Mouse (Mus musculus) ES-E14 (cell line): ENCODE measurements at regions not wholly inside any gene's neighbourhood (a gene's known extent, or its start where the extent isn't known, plus 50 kb on each side); places are given as distances from the start of the nearest gene placed in this dataset.

Experiments
- CHD2 ChIP-seq: IDR thresholded peaks from 2 replicates; pipeline ENCODE4 v1.6.1; 2014; ENCODE audit warnings: mild to moderate bottlenecking, low read depth, low read length, inconsistent platforms
- MAFK ChIP-seq: IDR thresholded peaks from 2 replicates; pipeline ENCODE4 v1.6.1; 2014; ENCODE audit warnings: mild to moderate bottlenecking, low read depth, low read length, inconsistent platforms; ENCODE audit not compliant: insufficient read depth
- ZC3H11A ChIP-seq: IDR thresholded peaks from 2 replicates; pipeline ENCODE4 v1.6.1; 2012; ENCODE audit warnings: low read depth, mild to moderate bottlenecking, inconsistent platforms, low read length, borderline replicate concordance
- ZNF384 ChIP-seq: IDR thresholded peaks from 2 replicates; pipeline ENCODE4 v1.6.1; 2012; ENCODE audit warnings: low read depth, low read length, inconsistent platforms

GRCm38 (mm10) chr7:111939631-111940030 is 83.7 kb upstream of the Usp47 start:
- TF ChIP-seq CHD2 (no peak), MAFK (no peak), ZC3H11A (no peak), ZNF384 (no peak)
